Mouse (Mus musculus) intestine, embryonic 14.5 days (tissue): ENCODE results near the gene Serf2. TPM values are rescaled to one million over a fixed set of nuclear protein-coding genes. Genes with fewer than 3 reads are reported as not detected.
"Not testable (repeated sequence)": the region's sequence is repeated elsewhere in the genome, so short reads cannot be mapped to it uniquely, and the experiment has no call there.

Experiments used
- ATAC-seq: fragments of 200-750 bp; cut with Nextera tagmentation; replicated peaks from 2 replicates; pipeline ENCODE4 v1.8.0; 2017; ENCODE audit warnings: low read depth, moderate number of reproducible peaks, moderate TSS enrichment, moderate library complexity; ENCODE audit not compliant: low FRiP score, low TSS enrichment
- DNase-seq: peaks from one replicate; pipeline ENCODE4 v3.0.0-alpha.2; 2018; ENCODE audit warnings: low spot score
- H3K27ac ChIP-seq: fragments of 300-500 bp; sonication (generic); 2 replicates; pipeline ENCODE4 v1.5.1; 2014; ENCODE audit warnings: low read depth, mild to moderate bottlenecking, control low read depth
- H3K27me3 ChIP-seq: fragments of 300-500 bp; sonication (generic); replicated peaks from 2 replicates; pipeline ENCODE4 v1.6.1; 2014; ENCODE audit warnings: low read length, control low read depth; ENCODE audit not compliant: control insufficient read depth, insufficient read depth
- H3K36me3 ChIP-seq: fragments of 300-500 bp; sonication (generic); 2 replicates; pipeline ENCODE4 v1.6.1; 2014; ENCODE audit warnings: low read length, control low read depth; ENCODE audit not compliant: control insufficient read depth, insufficient read depth
- H3K4me1 ChIP-seq: fragments of 300-500 bp; sonication (generic); replicated peaks from 2 replicates; pipeline ENCODE4 v1.6.1; 2014; ENCODE audit warnings: low read length, control low read depth, mixed read lengths; ENCODE audit not compliant: control insufficient read depth, insufficient read depth
- H3K4me2 ChIP-seq: fragments of 300-500 bp; sonication (generic); 2 replicates; pipeline ENCODE4 v1.6.1; 2014; ENCODE audit warnings: low read length
- H3K4me3 ChIP-seq: fragments of 300-500 bp; sonication (generic); 2 replicates; pipeline ENCODE4 v1.5.1; 2014; ENCODE audit warnings: low read depth, low read length, control low read depth, mixed read lengths
- H3K9ac ChIP-seq: fragments of 300-500 bp; sonication (generic); 2 replicates; pipeline ENCODE4 v1.6.1; 2014; ENCODE audit warnings: mild to moderate bottlenecking, low read length
- H3K9me3 ChIP-seq: fragments of 300-500 bp; sonication (generic); 2 replicates; pipeline ENCODE4 v1.6.1; 2016; ENCODE audit warnings: low read length, control low read depth; ENCODE audit not compliant: control insufficient read depth
- WGBS: fragments of 180-500 bp; shearing (Covaris S2); extraction: QIAGEN DNeasy Blood & Tissue Kit; methylation state at CpG from one replicate; pipeline ENCODE4 v1.1.7; 2014; 5-methylcytosine and 5-hydroxymethylcytosine counted together
- polyA plus RNA-seq: library from polyadenylated mRNA; unstranded; fragments of >200 nt; fragmentation: Nextera tagmentation; extraction: Ambion mirVana; gene quantifications from 2 replicates; pipeline ENCODE4 v1.2.1, GENCODE M21; 2014

Gene Serf2
- polyA plus RNA-seq, 1 experiment from 2014 or later: 576 TPM

- not testable (repeated sequence) for H3K27me3 ChIP-seq, H3K9me3 ChIP-seq, H3K9ac ChIP-seq, H3K4me1 ChIP-seq, DNase-seq, H3K36me3 ChIP-seq, H3K4me2 ChIP-seq, H3K27ac ChIP-seq, ATAC-seq, H3K4me3 ChIP-seq
- 89% methylated on average over 3 of the region's 3 CpGs for WGBS
Observed at GRCm38 (mm10) chr2:121472783-121473182, 23.8 kb downstream of the Serf2 start.

- peak; percentile 91 for ATAC-seq
- Histone ChIP-seq H3K4me3 (peak within 1 kb of the TSS; percentile 61), H3K4me2 (peak within 1 kb of the TSS; percentile 55), H3K9ac (peak within 1 kb of the TSS; percentile 55), H3K27ac (peak within 1 kb of the TSS; percentile 54; the same call in 1 of the 2 replicates)
- not testable (repeated sequence) for H3K4me1 ChIP-seq, H3K27me3 ChIP-seq, H3K9me3 ChIP-seq, H3K36me3 ChIP-seq
- 5% methylated on average over 39 of the region's 41 CpGs for WGBS
- DNase-seq: peak; percentile 85
Observed at GRCm38 (mm10) chr2:121473301-121474179, 24.5 kb downstream of the Serf2 start, which contains the start of gene Mfap1b. Gene Mfap1b (minus strand): TSS chr2:121474067.

DNA sequence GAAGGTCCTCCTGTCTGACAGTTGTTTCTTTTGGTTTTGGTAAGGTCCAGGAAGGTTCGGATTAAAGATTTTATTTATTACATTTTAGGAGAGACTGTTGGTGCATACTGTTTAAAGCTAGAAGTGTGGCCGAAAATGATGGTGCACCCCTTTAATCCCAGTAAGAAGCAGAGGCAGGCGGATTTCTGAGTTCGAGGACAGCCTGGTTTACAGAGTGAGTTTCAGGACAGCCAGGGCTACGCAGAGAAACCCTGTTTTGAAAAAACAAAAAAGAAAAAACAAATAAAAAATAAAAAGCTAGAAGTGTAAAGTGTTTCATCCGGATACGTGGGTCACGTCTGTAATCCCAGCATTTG, 25.2 kb downstream of the Serf2 start:
- no peaks in the 10 kb centered on the region for H3K27me3 ChIP-seq
- DNase-seq (no peak), ATAC-seq (no peak; the same call in 1 of the 2 replicates)
- H3K36me3 ChIP-seq: no peaks in the 10 kb centered on the region
- peak overlapping the region; percentile 55 for H3K4me2 ChIP-seq
- H3K9me3 ChIP-seq: no peaks in the 10 kb centered on the region
- H3K27ac ChIP-seq: peak overlapping the region; percentile 54; the same call in 1 of the 2 replicates
- H3K4me3 ChIP-seq: peak overlapping the region; percentile 61
- peak overlapping the region; percentile 55 for H3K9ac ChIP-seq
- WGBS: 32% methylated on average over 8 of the region's 8 CpGs
- peaks cover 3% of the 10 kb centered on the region for H3K4me1 ChIP-seq

DNA sequence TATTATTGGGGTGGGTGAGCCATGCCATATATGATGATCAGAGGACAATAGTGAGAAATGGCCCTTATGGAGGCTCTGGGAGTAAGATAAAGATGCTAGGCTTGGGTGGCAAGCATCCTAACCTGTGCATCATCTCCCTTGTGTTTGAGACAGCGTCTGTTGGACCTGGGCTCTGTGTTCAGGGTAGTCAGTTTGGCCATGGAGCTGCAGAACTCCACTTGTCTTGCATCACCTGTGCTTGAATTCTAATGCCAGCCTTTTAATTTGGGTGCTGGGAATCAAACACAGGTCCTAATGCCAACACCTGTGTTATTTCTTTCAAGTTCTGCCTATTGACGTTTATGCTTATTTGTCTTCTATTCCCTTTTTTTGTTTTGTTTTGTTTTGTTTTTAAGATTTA, 26.3 kb downstream of the Serf2 start:
- not testable (repeated sequence) for ATAC-seq, H3K4me1 ChIP-seq, H3K9me3 ChIP-seq, H3K27ac ChIP-seq, H3K36me3 ChIP-seq, H3K27me3 ChIP-seq, H3K4me3 ChIP-seq, H3K9ac ChIP-seq, DNase-seq, H3K4me2 ChIP-seq
- 98% methylated on average over 2 of the region's 2 CpGs for WGBS

DNA sequence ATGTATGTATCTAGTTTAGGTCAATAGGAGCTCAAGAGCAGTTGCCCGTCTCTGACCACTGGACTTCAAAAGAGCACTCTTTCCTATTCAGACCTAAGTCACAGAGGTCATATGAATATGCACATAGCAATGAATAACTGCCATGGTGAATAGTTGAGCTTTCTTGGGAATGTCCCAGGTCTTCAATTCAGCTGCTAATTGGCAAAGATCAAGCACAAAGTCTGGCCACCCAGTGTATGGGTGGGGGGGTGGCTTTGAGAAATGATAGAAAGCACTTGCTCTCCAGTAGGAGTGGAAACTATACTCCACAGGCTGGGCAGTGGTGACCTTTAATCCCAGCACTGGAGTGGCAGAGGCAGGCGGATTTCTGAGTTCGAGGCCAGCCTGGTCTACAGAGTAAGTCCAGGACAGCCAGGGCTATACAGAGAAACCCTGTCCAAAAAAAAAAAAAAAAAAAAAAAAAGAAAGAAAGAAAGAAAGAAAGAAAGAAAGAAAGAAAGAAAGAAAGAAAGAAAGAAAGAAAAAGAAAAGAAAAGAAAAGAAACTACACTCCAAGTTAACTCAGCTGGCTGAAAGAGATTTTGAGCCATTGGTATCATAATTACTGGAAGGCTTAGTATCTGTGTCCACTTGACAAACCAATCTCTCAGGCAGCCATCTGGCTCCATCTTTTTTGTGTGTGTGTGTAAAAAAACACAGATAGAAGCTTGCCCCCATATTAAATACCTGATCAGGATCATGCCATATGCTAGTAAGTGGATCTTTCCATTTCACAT, 28.7 kb downstream of the Serf2 start:
- 87% methylated on average over 3 of the region's 3 CpGs for WGBS
- Histone ChIP-seq H3K4me1 (peaks cover 3% of the 10 kb centered on the region), H3K27me3 (no peaks in the 10 kb centered on the region), H3K9me3 (no peaks in the 10 kb centered on the region), H3K4me2 (no peak overlapping the region), H3K9ac (no peak overlapping the region), H3K36me3 (no peaks in the 10 kb centered on the region), H3K27ac (no peak overlapping the region), H3K4me3 (no peak overlapping the region)
- DNase-seq (no peak), ATAC-seq (no peak)

GRCm38 (mm10) chr2:121480498-121480897, 31.5 kb downstream of the Serf2 start:
- DNase-seq: peak; percentile 52
- Histone ChIP-seq H3K9ac (no peak overlapping the region), H3K9me3 (no peaks in the 10 kb centered on the region), H3K27me3 (no peaks in the 10 kb centered on the region), H3K4me1 (no peaks in the 10 kb centered on the region), H3K4me2 (no peak overlapping the region), H3K36me3 (no peaks in the 10 kb centered on the region), H3K4me3 (no peak overlapping the region), H3K27ac (no peak overlapping the region)
- WGBS: 56% methylated on average over 3 of the region's 3 CpGs
- no peak for ATAC-seq

- H3K9me3 ChIP-seq, H3K27me3 ChIP-seq, H3K36me3 ChIP-seq, H3K4me2 ChIP-seq, H3K4me1 ChIP-seq, H3K27ac ChIP-seq, H3K9ac ChIP-seq, H3K4me3 ChIP-seq: not testable (repeated sequence)
- 85% methylated on average over 13 of the region's 13 CpGs for WGBS
- DNase-seq (peak; percentile 41), ATAC-seq (0 out of 2 replicates have a peak, but pooled peaks have one; percentile 23)
Observed at GRCm38 (mm10) chr2:121480916-121481315, 31.9 kb downstream of the Serf2 start.

DNA sequence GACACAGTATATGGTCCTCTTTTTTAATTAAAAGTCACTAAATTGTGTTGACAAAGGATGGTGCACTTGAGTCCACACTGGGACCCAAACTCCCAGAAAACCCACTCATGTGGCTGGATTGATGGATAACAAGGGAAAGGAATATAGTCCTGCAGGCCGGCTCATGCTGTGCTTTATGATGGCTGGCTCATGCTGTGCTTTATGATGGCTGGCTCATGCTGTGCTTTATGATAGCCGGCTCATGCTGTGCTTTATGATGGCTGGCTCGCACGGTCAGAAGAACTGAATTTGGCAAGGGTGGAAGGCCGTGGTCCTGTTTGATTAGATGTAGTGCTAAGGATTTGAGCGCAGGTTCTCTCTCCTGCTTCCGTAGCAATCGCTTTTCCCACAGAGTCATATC, 34.6 kb downstream of the Serf2 start:
- Histone ChIP-seq H3K9me3 (no peaks in the 10 kb centered on the region), H3K4me3 (no peak overlapping the region), H3K4me1 (no peaks in the 10 kb centered on the region), H3K27ac (no peak overlapping the region), H3K9ac (no peak overlapping the region), H3K27me3 (no peaks in the 10 kb centered on the region), H3K36me3 (no peaks in the 10 kb centered on the region), H3K4me2 (no peak overlapping the region)
- DNase-seq: peak; percentile 48
- ATAC-seq: no peak
- 63% methylated on average over 8 of the region's 8 CpGs for WGBS
